Comparison of ENCODE assay signal across 12 mouse cellular contexts in genomic region chr8:70768231-70768776, GRCm38 (mm10). TPM values are rescaled to one million over a fixed set of nuclear protein-coding genes. Genes with fewer than 3 reads are reported as not detected.
DNase-seq lines count a peak whose midpoint lies in the region; ATAC-seq lines count a peak whose summit lies in the region.
"Had no signal": no experiment of that assay in that cellular context is flagged by ENCODE, and none has a peak within 500 bp of the region (broad histone marks: within the 10 kb centered on the region; RNA-seq: fewer than 3 reads in every experiment).

No protein-coding gene starts in this region.

- H3K36me3 ChIP-seq in liver, embryonic 13.5 days = peaks cover 45% of the 10 kb centered on the region
- H3K36me3 ChIP-seq in liver, embryonic 12.5 days = peaks cover 51% of the 10 kb centered on the region
- peaks cover 35% of the 10 kb centered on the region for H3K36me3 ChIP-seq in liver, embryonic 15.5 days (replicated peaks)
- peaks cover 9% of the 10 kb centered on the region for H3K36me3 ChIP-seq in splenic B cell, adult 2 months (ENCODE audit: control insufficient read depth, insufficient read depth, low read length, poor library complexity, severe bottlenecking)
- peaks cover 9% of the 10 kb centered on the region; the same call in 1 of the 2 replicates for H3K36me3 ChIP-seq in midbrain, embryonic 11.5 days (ENCODE audit: control insufficient read depth, insufficient read depth, low read length)

- peak overlapping the region; percentile 5; the same call in 1 of the 2 replicates for H3K27ac ChIP-seq in liver, embryonic 13.5 days
- H3K27ac ChIP-seq in liver, embryonic 12.5 days = no peak overlapping the region
- peak overlapping the region; percentile 94 for H3K27ac ChIP-seq in liver, embryonic 15.5 days (replicated peaks)
- H3K27ac ChIP-seq in midbrain, embryonic 11.5 days (ENCODE audit: low read depth, low read length) = no peak overlapping the region
- H3K27ac ChIP-seq: embryonic facial prominence, embryonic 12.5 days; forebrain, embryonic 13.5 days; hindbrain, embryonic 10.5 days had no signal

- no peak overlapping the region for H3K9ac ChIP-seq in liver, embryonic 13.5 days
- H3K9ac ChIP-seq in liver, embryonic 12.5 days = no peak overlapping the region
- H3K9ac ChIP-seq in liver, embryonic 15.5 days = no peak overlapping the region
- H3K9ac ChIP-seq in midbrain, embryonic 11.5 days (ENCODE audit: low read length) = no peak overlapping the region
- H3K9ac ChIP-seq: embryonic facial prominence, embryonic 12.5 days; forebrain, embryonic 13.5 days had no signal

- ATAC-seq in liver, embryonic 13.5 days (ENCODE audit: low read depth) = no peak
- no peak for ATAC-seq in liver, embryonic 12.5 days
- no peak for ATAC-seq in liver, embryonic 15.5 days (ENCODE audit: insufficient read depth)
- ATAC-seq in midbrain, embryonic 11.5 days (ENCODE audit: low FRiP score) = no peak

- no peaks in the 10 kb centered on the region for H3K27me3 ChIP-seq in liver, embryonic 13.5 days
- 0 out of 2 replicates have a peak, but pooled peaks cover 4% of the 10 kb centered on the region for H3K27me3 ChIP-seq in liver, embryonic 12.5 days (replicated peaks)
- H3K27me3 ChIP-seq in liver, embryonic 15.5 days = no peaks in the 10 kb centered on the region
- no peaks in the 10 kb centered on the region for H3K27me3 ChIP-seq in splenic B cell, adult 2 months (ENCODE audit: control insufficient read depth, insufficient read depth, low read length, poor library complexity, severe bottlenecking)
- H3K27me3 ChIP-seq in midbrain, embryonic 11.5 days (ENCODE audit: control insufficient read depth, insufficient read depth, low read length) = peaks cover 2% of the 10 kb centered on the region; the same call in 1 of the 2 replicates
- H3K27me3 ChIP-seq: embryonic facial prominence, embryonic 12.5 days had no signal

- no peaks in the 10 kb centered on the region for H3K9me3 ChIP-seq in liver, embryonic 13.5 days (replicated peaks)
- H3K9me3 ChIP-seq in liver, embryonic 12.5 days (replicated peaks) = no peaks in the 10 kb centered on the region
- H3K9me3 ChIP-seq in liver, embryonic 15.5 days (replicated peaks) = no peaks in the 10 kb centered on the region
- no peaks in the 10 kb centered on the region for H3K9me3 ChIP-seq in midbrain, embryonic 11.5 days (ENCODE audit: control insufficient read depth, low read length)
- H3K9me3 ChIP-seq: embryonic facial prominence, embryonic 12.5 days; forebrain, embryonic 13.5 days; hindbrain, embryonic 10.5 days had no signal

- WGBS in liver, embryonic 13.5 days (ENCODE audit: insufficient replicate concordance) = 88% methylated on average over 32 of the region's 32 CpGs
- 85% methylated on average over 32 of the region's 32 CpGs for WGBS in liver, embryonic 12.5 days (ENCODE audit: insufficient replicate concordance)
- WGBS in liver, embryonic 15.5 days (ENCODE audit: insufficient replicate concordance) = 82% methylated on average over 32 of the region's 32 CpGs
- WGBS in midbrain, embryonic 11.5 days = 95% methylated on average over 32 of the region's 32 CpGs

- H3K4me1 ChIP-seq in liver, embryonic 13.5 days (replicated peaks) = peaks cover 87% of the 10 kb centered on the region
- H3K4me1 ChIP-seq in liver, embryonic 12.5 days = peaks cover 81% of the 10 kb centered on the region
- peaks cover 92% of the 10 kb centered on the region for H3K4me1 ChIP-seq in liver, embryonic 15.5 days (replicated peaks)
- peaks cover 13% of the 10 kb centered on the region for H3K4me1 ChIP-seq in midbrain, embryonic 11.5 days (ENCODE audit: control insufficient read depth, insufficient read depth, low read length)

- H3K4me2 ChIP-seq in liver, embryonic 13.5 days = 0 out of 2 replicates have a peak overlapping the region, but pooled peaks have one; percentile 1
- H3K4me2 ChIP-seq in liver, embryonic 12.5 days = no peak overlapping the region
- H3K4me2 ChIP-seq in liver, embryonic 15.5 days = peak overlapping the region; percentile 40; the same call in 1 of the 2 replicates
- H3K4me2 ChIP-seq in midbrain, embryonic 11.5 days = no peak overlapping the region
- H3K4me2 ChIP-seq: embryonic facial prominence, embryonic 12.5 days; forebrain, embryonic 13.5 days had no signal

- H3K4me3 ChIP-seq in liver, embryonic 13.5 days (replicated peaks) = no peak overlapping the region
- no peak overlapping the region for H3K4me3 ChIP-seq in liver, embryonic 12.5 days
- H3K4me3 ChIP-seq in liver, embryonic 15.5 days (replicated peaks) = no peak overlapping the region
- no peak overlapping the region for H3K4me3 ChIP-seq in midbrain, embryonic 11.5 days (ENCODE audit: low read depth, low read length)
- H3K4me3 ChIP-seq: embryonic facial prominence, embryonic 12.5 days; forebrain, embryonic 13.5 days; hindbrain, embryonic 10.5 days had no signal

- DNase-seq in cerebellum, postnatal 10 days = peak; percentile 22 to 31
- no peak for DNase-seq in cerebellum, adult 11 months
- no peak for DNase-seq in liver, embryonic 13.5 days
- DNase-seq in splenic B cell, adult 2 months (ENCODE audit: low read depth, low spot score) = peak; percentile 86
- no peak for DNase-seq in MN1 (ENCODE audit: low spot score)
- DNase-seq in midbrain, embryonic 11.5 days (ENCODE audit: low spot score, missing footprints) = no peak

RNA-seq across cellular contexts. Expression of gene Mpv17l2, which starts 7.6 kb away (rescaled TPM):
- polyA plus RNA-seq in liver, embryonic 13.5 days (2015; fragmentation: Nextera tagmentation; extraction: Ambion mirVana) = 45.6 and 50.4 TPM in 2 replicates
- polyA plus RNA-seq in liver, embryonic 12.5 days (2016; fragmentation: Nextera tagmentation; extraction: Ambion mirVana) = 52.2 and 52.7 TPM in 2 replicates
- 34.7 and 37.8 TPM in 2 replicates for polyA plus RNA-seq in liver, embryonic 15.5 days (2015; fragmentation: Nextera tagmentation; extraction: Ambion mirVana)
- 28.3 and 29.6 TPM in 2 replicates for polyA plus RNA-seq in midbrain, embryonic 11.5 days (2014; fragmentation: Nextera tagmentation; extraction: Ambion mirVana)

RNA-seq across cellular contexts. Expression of gene Pik3r2, which starts 8.2 kb away (rescaled TPM):
- 18.0 and 18.2 TPM in 2 replicates for polyA plus RNA-seq in liver, embryonic 13.5 days (2015; fragmentation: Nextera tagmentation; extraction: Ambion mirVana)
- polyA plus RNA-seq in liver, embryonic 12.5 days (2016; fragmentation: Nextera tagmentation; extraction: Ambion mirVana) = 23.3 and 27.3 TPM in 2 replicates
- polyA plus RNA-seq in liver, embryonic 15.5 days (2015; fragmentation: Nextera tagmentation; extraction: Ambion mirVana) = 14.7 and 16.5 TPM in 2 replicates
- polyA plus RNA-seq in midbrain, embryonic 11.5 days (2014; fragmentation: Nextera tagmentation; extraction: Ambion mirVana) = 25.4 and 30.2 TPM in 2 replicates

RNA-seq across cellular contexts. Expression of gene Rab3a, which starts 13.8 kb away (rescaled TPM):
- 2.7 and 3.9 TPM in 2 replicates for polyA plus RNA-seq in liver, embryonic 13.5 days (2015; fragmentation: Nextera tagmentation; extraction: Ambion mirVana)
- polyA plus RNA-seq in liver, embryonic 12.5 days (2016; fragmentation: Nextera tagmentation; extraction: Ambion mirVana) = 3.3 and 3.9 TPM in 2 replicates
- 2.7 and 3.5 TPM in 2 replicates for polyA plus RNA-seq in liver, embryonic 15.5 days (2015; fragmentation: Nextera tagmentation; extraction: Ambion mirVana)
- 56.6 and 66.1 TPM in 2 replicates for polyA plus RNA-seq in midbrain, embryonic 11.5 days (2014; fragmentation: Nextera tagmentation; extraction: Ambion mirVana)

RNA-seq across cellular contexts. Expression of gene Mast3, which starts 36.5 kb away (rescaled TPM):
- 4.9 and 6.2 TPM in 2 replicates for polyA plus RNA-seq in liver, embryonic 13.5 days (2015; fragmentation: Nextera tagmentation; extraction: Ambion mirVana)
- 9.8 and 10.4 TPM in 2 replicates for polyA plus RNA-seq in liver, embryonic 12.5 days (2016; fragmentation: Nextera tagmentation; extraction: Ambion mirVana)
- 6.7 and 8.2 TPM in 2 replicates for polyA plus RNA-seq in liver, embryonic 15.5 days (2015; fragmentation: Nextera tagmentation; extraction: Ambion mirVana)
- polyA plus RNA-seq in midbrain, embryonic 11.5 days (2014; fragmentation: Nextera tagmentation; extraction: Ambion mirVana) = 9.1 and 10.1 TPM in 2 replicates

RNA-seq across cellular contexts. Expression of gene Il12rb1, which starts 39.9 kb away (rescaled TPM):
- polyA plus RNA-seq in liver, embryonic 13.5 days (2015; fragmentation: Nextera tagmentation; extraction: Ambion mirVana) = 0.20 and 0.21 TPM in 2 replicates
- polyA plus RNA-seq in liver, embryonic 12.5 days (2016; fragmentation: Nextera tagmentation; extraction: Ambion mirVana) = 0.18 and 0.22 TPM in 2 replicates
- polyA plus RNA-seq in liver, embryonic 15.5 days (2015; fragmentation: Nextera tagmentation; extraction: Ambion mirVana) = 0.22 TPM in 2 replicates
- polyA plus RNA-seq in midbrain, embryonic 11.5 days (2014; fragmentation: Nextera tagmentation; extraction: Ambion mirVana) = 0.38 TPM in 1 of 2 replicates, not detected in the other
- polyA plus RNA-seq: embryonic facial prominence, embryonic 12.5 days; hindbrain, embryonic 10.5 days; neural tube, embryonic 11.5 days had no signal

Comparison
In these comparisons a context has a peak if more than half of its experiments do, and no peak if none do; other contexts are left out.
1. DNase-seq: peak in cerebellum, postnatal 10 days (2 of 2) and splenic B cell, adult 2 months (single experiment); none in cerebellum, adult 11 months (single experiment), liver, embryonic 13.5 days (single experiment), MN1 (single experiment) and midbrain, embryonic 11.5 days (single experiment).
2. H3K27ac ChIP-seq: peak in liver, embryonic 13.5 days (single experiment) and liver, embryonic 15.5 days (single experiment); none in liver, embryonic 12.5 days (single experiment) and midbrain, embryonic 11.5 days (single experiment).
3. H3K4me2 ChIP-seq: peak in liver, embryonic 13.5 days (single experiment) and liver, embryonic 15.5 days (single experiment); none in liver, embryonic 12.5 days (single experiment) and midbrain, embryonic 11.5 days (single experiment).
4. RNA of gene Rab3a, which starts 13.8 kb away (polyA plus RNA-seq): 56.6 to 66.1 TPM in midbrain, embryonic 11.5 days; 3.3 to 3.9 TPM in liver, embryonic 12.5 days, 2.7 to 3.5 TPM in liver, embryonic 15.5 days and 2.7 to 3.9 TPM in liver, embryonic 13.5 days; every median in the first group is over 10 times any median in the second.